Mouse (Mus musculus) E14TG2a.4 (cell line): Measurements from ENCODE around the gene Spag6.

ENCODE experiments used
- H3K27me3 ChIP-seq: 2 replicates; pipeline ENCODE4 v1.6.1; 2014; ENCODE audit warnings: low read length, control low read depth; ENCODE audit not compliant: insufficient read depth
- H3K36me3 ChIP-seq: 2 replicates; pipeline ENCODE4 v1.6.1; 2014; ENCODE audit warnings: low read length, control low read depth; ENCODE audit not compliant: insufficient read depth
- H3K4me1 ChIP-seq: replicated peaks from 2 replicates; pipeline ENCODE4 v1.6.1; 2014; ENCODE audit warnings: low read depth, low read length, control low read depth
- H3K4me3 ChIP-seq: replicated peaks from 2 replicates; pipeline ENCODE4 v1.5.1; 2014; ENCODE audit warnings: mild to moderate bottlenecking, low read length
- H3K9me3 ChIP-seq: 2 replicates; pipeline ENCODE4 v1.6.1; 2014; ENCODE audit warnings: low read length, control low read depth
- CTCF ChIP-seq: conservative IDR thresholded peaks from 2 replicates; pipeline ENCODE4 v1.5.1; 2014; ENCODE audit warnings: low read length
- NANOG ChIP-seq: IDR thresholded peaks from 2 replicates; pipeline ENCODE4 v1.6.1; 2014; ENCODE audit warnings: borderline replicate concordance, low read length, mixed read lengths
- POU5F1 ChIP-seq: IDR thresholded peaks from 2 replicates; pipeline ENCODE4 v1.6.1; 2014; ENCODE audit warnings: low read length, borderline replicate concordance

The Spag6 gene

GRCm38 (mm10) chr2:18710356-18710755, 16.5 kb downstream of the Spag6 start:
- Histone ChIP-seq H3K4me3 (no peak overlapping the region), H3K27me3 (peaks cover 3% of the 10 kb centered on the region; the same call in 1 of the 2 replicates), H3K9me3 (no peaks in the 10 kb centered on the region), H3K36me3 (no peaks in the 10 kb centered on the region), H3K4me1 (no peaks in the 10 kb centered on the region)
- TF ChIP-seq NANOG (no peak), POU5F1 (no peak), CTCF (no peak)

DNA sequence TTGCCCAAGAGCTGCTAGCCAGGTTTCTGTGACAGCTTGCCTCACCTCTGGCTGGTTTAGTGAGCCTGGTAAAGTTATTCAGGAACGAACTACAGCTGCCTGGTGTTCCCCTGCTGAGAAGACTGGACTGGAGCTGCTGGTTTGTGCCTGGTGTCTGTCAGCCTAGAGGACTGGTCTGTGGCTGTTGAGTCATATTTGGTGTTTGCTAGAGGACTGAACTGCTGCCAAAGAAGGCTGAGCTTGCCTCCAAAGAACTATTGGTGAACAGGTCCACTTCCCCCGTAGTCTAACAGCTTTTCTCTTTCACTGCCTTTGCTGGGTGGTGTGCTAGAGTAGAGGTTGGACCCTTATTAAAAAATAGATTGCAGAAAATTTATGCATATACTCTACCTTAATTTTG, 19.2 kb downstream of the Spag6 start:
- TF ChIP-seq POU5F1: no peak
- TF ChIP-seq CTCF: no peak
- no peak for TF ChIP-seq NANOG
- Histone ChIP-seq H3K4me1 (no peaks in the 10 kb centered on the region), H3K27me3 (no peaks in the 10 kb centered on the region), H3K4me3 (no peak overlapping the region), H3K9me3 (no peaks in the 10 kb centered on the region), H3K36me3 (no peaks in the 10 kb centered on the region)

DNA sequence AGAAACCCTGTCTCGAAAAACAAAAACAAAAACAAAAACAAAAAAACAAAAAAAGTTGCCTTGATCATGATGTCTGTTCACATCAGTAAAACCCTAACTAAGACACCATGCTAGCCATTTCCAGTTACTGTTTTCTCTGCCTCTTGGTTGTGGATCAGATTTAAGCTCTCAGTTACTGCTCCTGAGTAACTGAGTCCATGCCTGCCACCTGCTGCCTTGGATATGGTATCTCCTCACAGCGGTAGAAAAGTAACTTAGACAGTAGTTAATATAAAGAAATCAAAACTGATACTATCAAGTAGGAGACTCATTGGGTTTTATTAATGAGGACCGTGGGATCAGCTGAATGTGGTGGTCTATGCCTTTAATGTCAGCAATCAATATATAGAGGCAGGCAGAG, 20.5 kb downstream of the Spag6 start:
- H3K36me3 ChIP-seq: no peaks in the 10 kb centered on the region
- H3K4me1 ChIP-seq: no peaks in the 10 kb centered on the region
- TF ChIP-seq POU5F1: no peak
- no peak for TF ChIP-seq NANOG
- no peak for TF ChIP-seq CTCF
- H3K4me3 ChIP-seq: no peak overlapping the region
- no peaks in the 10 kb centered on the region for H3K27me3 ChIP-seq
- no peaks in the 10 kb centered on the region for H3K9me3 ChIP-seq

DNA sequence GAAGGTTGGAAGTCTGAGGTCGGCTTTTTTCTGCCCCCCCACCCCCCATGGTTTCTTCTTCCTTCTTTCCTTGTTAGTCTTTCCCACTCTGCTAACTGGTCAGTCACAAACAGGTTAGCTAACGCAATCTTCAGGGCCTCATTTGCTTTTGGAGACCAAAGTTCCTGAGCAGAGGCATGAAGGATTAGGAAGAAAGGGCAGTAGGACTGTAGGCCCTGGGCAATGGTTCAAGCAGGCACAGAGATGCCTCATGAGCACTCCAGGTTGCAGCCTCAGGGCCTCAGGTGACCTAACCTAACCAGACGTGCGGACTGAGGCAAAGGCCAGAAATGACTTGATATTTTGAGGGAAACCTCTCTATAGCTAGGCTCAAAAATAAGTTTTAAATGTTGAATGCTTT, 24.7 kb downstream of the Spag6 start:
- TF ChIP-seq NANOG (no peak), POU5F1 (no peak)
- Histone ChIP-seq H3K36me3 (no peaks in the 10 kb centered on the region), H3K9me3 (no peaks in the 10 kb centered on the region), H3K4me1 (no peaks in the 10 kb centered on the region), H3K4me3 (no peak overlapping the region), H3K27me3 (no peaks in the 10 kb centered on the region)

DNA sequence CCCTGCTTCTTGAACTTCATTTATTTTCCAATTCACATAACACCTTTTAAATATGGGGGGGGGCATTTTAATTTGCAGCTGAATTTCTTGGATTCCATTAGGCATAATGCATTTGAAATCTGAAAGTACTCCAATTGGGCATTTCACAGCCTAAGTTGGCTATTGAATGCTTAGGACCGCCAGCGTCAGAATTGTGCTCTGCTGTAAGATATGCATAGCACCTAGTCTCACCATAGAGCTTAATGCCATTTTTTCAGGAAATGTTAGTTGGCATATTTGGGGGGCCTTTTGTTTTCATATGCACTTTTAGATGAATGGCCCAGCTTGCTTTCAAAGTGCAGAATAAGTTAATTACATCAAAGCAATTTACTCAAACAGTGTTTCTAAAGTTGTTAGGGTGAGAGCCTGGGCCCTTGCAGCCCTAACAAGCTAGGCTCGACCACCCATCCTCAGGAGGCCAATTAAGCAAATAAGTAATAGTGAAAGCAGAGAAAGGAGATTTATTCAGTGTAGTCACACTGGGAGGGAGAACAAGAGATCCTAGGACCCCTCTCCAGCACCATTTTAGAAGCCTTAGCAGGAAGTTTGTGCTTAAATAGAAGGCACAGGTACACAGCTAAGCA, 28.5 kb downstream of the Spag6 start:
- H3K4me3 ChIP-seq: no peak overlapping the region
- no peaks in the 10 kb centered on the region for H3K9me3 ChIP-seq
- TF ChIP-seq NANOG (no peak), CTCF (no peak), POU5F1 (no peak)
- no peaks in the 10 kb centered on the region for H3K4me1 ChIP-seq
- H3K27me3 ChIP-seq: no peaks in the 10 kb centered on the region
- H3K36me3 ChIP-seq: no peaks in the 10 kb centered on the region

GRCm38 (mm10) chr2:18724462-18724861, 30.6 kb downstream of the Spag6 start:
- Histone ChIP-seq H3K36me3 (no peaks in the 10 kb centered on the region), H3K9me3 (no peaks in the 10 kb centered on the region), H3K4me1 (no peaks in the 10 kb centered on the region), H3K4me3 (no peak overlapping the region), H3K27me3 (no peaks in the 10 kb centered on the region)
- TF ChIP-seq CTCF (no peak), POU5F1 (no peak), NANOG (no peak)

GRCm38 (mm10) chr2:18725880-18726279, 32.0 kb downstream of the Spag6 start:
- no peaks in the 10 kb centered on the region for H3K27me3 ChIP-seq
- H3K9me3 ChIP-seq: no peaks in the 10 kb centered on the region
- no peak overlapping the region for H3K4me3 ChIP-seq
- no peaks in the 10 kb centered on the region for H3K36me3 ChIP-seq
- TF ChIP-seq POU5F1: no peak
- TF ChIP-seq CTCF: no peak
- no peak for TF ChIP-seq NANOG
- H3K4me1 ChIP-seq: no peaks in the 10 kb centered on the region

- TF ChIP-seq NANOG: no peak
- no peak overlapping the region for H3K4me3 ChIP-seq
- H3K4me1 ChIP-seq: no peaks in the 10 kb centered on the region
- 0 out of 2 replicates have a peak, but pooled peaks cover 3% of the 10 kb centered on the region for H3K27me3 ChIP-seq
- no peaks in the 10 kb centered on the region for H3K36me3 ChIP-seq
- H3K9me3 ChIP-seq: no peaks in the 10 kb centered on the region
These were observed 37.9 kb downstream of the Spag6 start for GRCm38 (mm10) chr2:18731718-18732117.

GRCm38 (mm10) chr2:18734394-18735127, 40.7 kb downstream of the Spag6 start:
- no peaks in the 10 kb centered on the region for H3K9me3 ChIP-seq
- TF ChIP-seq CTCF: no peak
- TF ChIP-seq NANOG: no peak
- TF ChIP-seq POU5F1: no peak
- H3K27me3 ChIP-seq: 0 out of 2 replicates have a peak, but pooled peaks cover 3% of the 10 kb centered on the region
- H3K36me3 ChIP-seq: no peaks in the 10 kb centered on the region
- no peak overlapping the region for H3K4me3 ChIP-seq
- H3K4me1 ChIP-seq: no peaks in the 10 kb centered on the region
